Mouse (Mus musculus): ENCODE data around the gene Stk40.

Stk40 gene

GRCm38 (mm10) chr4:126123309-126124040 is 19.7 kb downstream of the Stk40 start:
- DNase-seq (ENCODE audit: low spot score) = no peak

GRCm38 (mm10) chr4:126130502-126130901 is 26.7 kb downstream of the Stk40 start:
- no peak for DNase-seq (ENCODE audit: low spot score)

- no peak for DNase-seq (ENCODE audit: low spot score)
Observed at GRCm38 (mm10) chr4:126131290-126132121, 27.7 kb downstream of the Stk40 start.

- DNase-seq (ENCODE audit: low spot score) = no peak
Observed at GRCm38 (mm10) chr4:126132636-126133264, 29.0 kb downstream of the Stk40 start.

GRCm38 (mm10) chr4:126134236-126134635 is 30.5 kb downstream of the Stk40 start:
- DNase-seq (ENCODE audit: low spot score) = no peak

- no peak for DNase-seq (ENCODE audit: low spot score)
Observed at GRCm38 (mm10) chr4:126134639-126135038, 30.9 kb downstream of the Stk40 start.

- no peak for DNase-seq (ENCODE audit: low spot score)
Observed at GRCm38 (mm10) chr4:126137773-126138172, 34.0 kb downstream of the Stk40 start.

GRCm38 (mm10) chr4:126141021-126141420 is 37.3 kb downstream of the Stk40 start:
- no peak for DNase-seq (ENCODE audit: low spot score)

GRCm38 (mm10) chr4:126145396-126145795 is 41.6 kb downstream of the Stk40 start:
- DNase-seq (ENCODE audit: low spot score) = no peak

- DNase-seq (ENCODE audit: low spot score) = no peak
Observed at GRCm38 (mm10) chr4:126146974-126147532, 43.3 kb downstream of the Stk40 start.

- DNase-seq (ENCODE audit: low spot score) = peak; percentile 82
Observed at GRCm38 (mm10) chr4:126147533-126148160, 43.9 kb downstream of the Stk40 start, which contains the start of gene Eva1b. TSS of gene Eva1b (plus strand) at chr4:126147744.

- peak; percentile 79 for DNase-seq (ENCODE audit: low spot score)
Observed at GRCm38 (mm10) chr4:126148161-126148961, 44.6 kb downstream of the Stk40 start.

GRCm38 (mm10) chr4:126149041-126149676 is 45.4 kb downstream of the Stk40 start:
- DNase-seq (ENCODE audit: low spot score) = no peak

- DNase-seq (ENCODE audit: low spot score) = no peak
Observed at GRCm38 (mm10) chr4:126149798-126150197, 46.0 kb downstream of the Stk40 start.

GRCm38 (mm10) chr4:126150297-126150948 is 46.7 kb downstream of the Stk40 start:
- peak; percentile 85 for DNase-seq (ENCODE audit: low spot score)

GRCm38 (mm10) chr4:126150949-126151320 is 47.2 kb downstream of the Stk40 start:
- DNase-seq (ENCODE audit: low spot score) = no peak

- no peak for DNase-seq (ENCODE audit: low spot score)
Observed at GRCm38 (mm10) chr4:126151701-126152440, 48.1 kb downstream of the Stk40 start.

GRCm38 (mm10) chr4:126152864-126153263 is 49.1 kb downstream of the Stk40 start:
- no peak for DNase-seq (ENCODE audit: low spot score)

- no peak for DNase-seq (ENCODE audit: low spot score)
Observed at GRCm38 (mm10) chr4:126155183-126155582, 51.4 kb downstream of the Stk40 start.

Measured in testis, postnatal 14 days (tissue).